Mouse (Mus musculus) gastrocnemius, postnatal 25 days (tissue): ENCODE measurements around the gene Mrgpra2b. TPM values are rescaled to one million over a fixed set of nuclear protein-coding genes. Genes with fewer than 3 reads are reported as not detected.
"Not testable (repeated sequence)": the region's sequence is repeated elsewhere in the genome, so short reads cannot be mapped to it uniquely, and the experiment has no call there.

ENCODE experiments used
- DNase-seq: peaks from one replicate; pipeline ENCODE4 v3.0.0; 2022
- long read RNA-seq, 2 experiments: library from polyadenylated mRNA; stranded (forward); transcript quantifications; one replicate each; pipeline ENCODE4 v2.0.0; 2021
- total RNA-seq, 2 experiments: library from RNA; stranded (reverse); gene quantifications; 1 replicate in 1 of 2; 2 replicates in 1 of 2; pipeline ENCODE4 v1.2.3; 2021

The Mrgpra2b gene
- not detected for total RNA-seq
- long read RNA-seq, experiment 1, result 0 reads
- long read RNA-seq, experiment 2, result 0 reads

- no peak for DNase-seq
These were observed at the start of gene Mrgpra2b for GRCm38 (mm10) chr7:47528762-47529161. TSS of gene Mrgpra2b (minus strand) at chr7:47528862.

GRCm38 (mm10) chr7:47516379-47516778 is 12.3 kb downstream of the Mrgpra2b start:
- no peak for DNase-seq

GRCm38 (mm10) chr7:47515050-47515449 is 13.6 kb downstream of the Mrgpra2b start:
- DNase-seq, result no peak

GRCm38 (mm10) chr7:47502953-47503352 is 25.7 kb downstream of the Mrgpra2b start:
- no peak for DNase-seq

- DNase-seq, result not testable (repeated sequence)
These were observed 37.4 kb downstream of the Mrgpra2b start for GRCm38 (mm10) chr7:47491266-47491665.

GRCm38 (mm10) chr7:47489438-47489837 is 39.2 kb downstream of the Mrgpra2b start:
- DNase-seq, result not testable (repeated sequence)

GRCm38 (mm10) chr7:47483181-47483580 is 45.5 kb downstream of the Mrgpra2b start:
- DNase-seq, result not testable (repeated sequence)

GRCm38 (mm10) chr7:47473904-47474303 is 54.8 kb downstream of the Mrgpra2b start:
- not testable (repeated sequence) for DNase-seq

GRCm38 (mm10) chr7:47465278-47465981 is 63.2 kb downstream of the Mrgpra2b start:
- not testable (repeated sequence) for DNase-seq

GRCm38 (mm10) chr7:47452015-47452414 is 76.6 kb downstream of the Mrgpra2b start, which contains the start of gene Mrgpra2a:
TSS of gene Mrgpra2a (minus strand) at chr7:47452139.
- DNase-seq, result not testable (repeated sequence)

GRCm38 (mm10) chr7:47445729-47446128 is 82.9 kb downstream of the Mrgpra2b start:
- DNase-seq, result not testable (repeated sequence)

- not testable (repeated sequence) for DNase-seq
These were observed 92.2 kb downstream of the Mrgpra2b start for GRCm38 (mm10) chr7:47436463-47436862.

GRCm38 (mm10) chr7:47427815-47428508 is 100.7 kb downstream of the Mrgpra2b start:
- DNase-seq, result not testable (repeated sequence)

Other genes with a start within 250 kb of the Mrgpra2b start
- not detected for gene Mrgpra1, start 174.6 kb downstream of the Mrgpra2b start, total RNA-seq
- not detected for gene Mrgpra2a, start 76.7 kb downstream of the Mrgpra2b start, total RNA-seq
- gene Mrgpra3, start 72.5 kb upstream of the Mrgpra2b start, total RNA-seq, result not detected